Mouse (Mus musculus) heart, postnatal 0 days (tissue): ENCODE data around the gene Gal3st2b.
"Not testable (repeated sequence)": the region's sequence is repeated elsewhere in the genome, so short reads cannot be mapped to it uniquely, and the experiment has no call there.

ENCODE experiments used
- CTCF ChIP-seq: IDR thresholded peaks from 2 replicates; pipeline ENCODE4 v1.5.1; 2016; ENCODE audit warnings: antibody characterized with exemption, control low read depth, low read depth
- EP300 ChIP-seq: IDR thresholded peaks from 2 replicates; pipeline ENCODE4 v1.6.1; 2016; ENCODE audit warnings: antibody characterized with exemption, low read depth

DNA sequence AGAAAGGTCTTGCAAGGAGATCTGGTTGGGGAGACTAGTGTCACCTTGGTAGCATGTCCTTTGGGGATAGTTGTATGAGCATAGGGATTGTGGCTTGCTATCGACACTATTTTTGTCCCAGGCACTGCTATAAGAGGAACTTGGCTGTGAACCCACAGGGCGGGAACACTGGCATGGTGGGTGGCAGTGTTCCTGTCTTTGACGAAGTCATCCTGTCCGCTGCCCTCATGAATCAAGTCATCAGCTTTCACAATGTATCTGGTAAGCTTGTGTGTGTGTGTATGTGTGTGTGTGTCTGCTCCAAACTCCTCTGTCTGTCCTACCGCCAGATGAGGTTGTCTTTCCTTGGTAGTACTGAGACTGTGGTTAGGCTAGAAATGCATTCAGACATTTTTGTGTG is 11.4 kb upstream of the Gal3st2b start:
- TF ChIP-seq EP300, CTCF: not testable (repeated sequence)
